Mouse (Mus musculus): ENCODE data around the gene Asprv1. TPM values are rescaled to one million over a fixed set of nuclear protein-coding genes. Genes with fewer than 3 reads are reported as not detected.

Gene Asprv1
- total RNA-seq, 2 experiments from 2014 or later = 1.4 to 1.5 TPM

DNA sequence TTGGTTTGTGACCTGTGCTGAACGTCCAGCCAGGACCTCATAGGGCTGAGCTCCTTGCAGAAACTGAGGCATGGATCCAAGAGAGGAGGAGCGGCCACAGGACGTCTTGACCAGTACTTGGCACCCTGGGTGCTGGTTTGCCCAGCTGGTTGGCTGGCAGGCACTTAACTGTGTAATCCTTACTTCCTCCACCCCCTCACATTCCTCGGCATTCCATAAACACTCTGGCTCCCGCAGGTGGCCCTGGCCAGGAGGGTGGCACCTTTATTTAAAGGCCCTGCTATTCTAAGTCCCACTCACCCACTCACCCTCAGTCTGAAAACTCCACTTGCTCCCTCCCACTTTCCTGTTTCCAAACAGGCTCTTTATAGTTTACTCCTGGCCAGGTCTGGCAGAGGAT lies 17.2 kb upstream of the Asprv1 start:
- no peak for DNase-seq (ENCODE audit: extremely low spot score in 1 of 2, low spot score in 1 of 2)

GRCm38 (mm10) chr6:86615301-86615700 lies 12.7 kb upstream of the Asprv1 start:
- DNase-seq (ENCODE audit: extremely low spot score in 1 of 2, low spot score in 1 of 2) = no peak

- no peak for DNase-seq (ENCODE audit: extremely low spot score in 1 of 2, low spot score in 1 of 2)
Observed at GRCm38 (mm10) chr6:86623201-86623600, 4.8 kb upstream of the Asprv1 start.

DNA sequence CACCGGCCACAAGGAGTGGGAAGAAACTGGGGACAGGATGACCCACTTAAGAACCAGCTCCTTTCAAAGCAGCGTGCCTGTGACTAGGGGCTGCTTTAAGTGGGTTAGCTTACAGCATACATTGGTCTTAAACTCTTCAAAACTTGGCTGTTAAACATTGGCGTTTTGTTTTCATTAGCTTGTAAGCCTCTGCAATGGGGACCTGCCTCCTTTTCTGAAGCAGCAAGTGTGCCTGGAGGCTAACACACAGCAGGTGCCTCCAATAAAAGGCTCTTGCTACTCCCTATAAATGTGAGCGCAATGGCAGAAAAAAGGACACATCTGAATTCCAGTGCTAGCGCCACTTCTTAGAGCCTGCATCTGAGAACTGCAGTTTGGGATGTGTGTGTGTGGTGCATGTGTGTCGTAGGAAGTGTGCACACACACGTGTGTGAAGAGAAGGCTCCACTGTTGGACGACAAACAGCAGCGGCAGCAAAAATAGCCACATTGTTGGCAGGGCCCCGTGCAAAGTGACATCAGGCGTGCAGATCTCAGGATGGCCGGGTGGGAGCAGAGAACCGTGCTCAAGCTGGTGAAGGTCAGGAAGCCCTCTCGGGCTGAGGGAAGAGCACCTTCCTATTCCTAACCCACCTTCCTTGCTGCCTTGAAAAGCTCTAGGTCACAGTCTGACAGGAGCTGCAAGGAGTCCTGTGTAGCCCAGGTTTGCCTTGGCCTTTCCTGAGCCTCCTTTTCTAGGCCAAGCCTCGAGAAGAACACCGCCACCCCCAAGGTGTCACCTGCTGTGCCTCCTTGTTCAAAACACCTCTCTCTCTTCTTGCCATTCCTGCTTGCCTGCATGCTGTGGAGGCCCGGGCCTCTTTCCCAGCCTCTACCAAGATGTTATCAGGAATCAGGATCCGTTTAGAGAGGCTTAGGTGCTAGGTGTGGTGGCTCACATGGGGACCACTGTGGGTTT lies 3.6 kb upstream of the Asprv1 start:
- DNase-seq (ENCODE audit: extremely low spot score in 1 of 2, low spot score in 1 of 2) = no peak

- no peak for DNase-seq (ENCODE audit: extremely low spot score in 1 of 2, low spot score in 1 of 2)
Observed at GRCm38 (mm10) chr6:86630141-86630540, 2.2 kb downstream of the Asprv1 start.

DNA sequence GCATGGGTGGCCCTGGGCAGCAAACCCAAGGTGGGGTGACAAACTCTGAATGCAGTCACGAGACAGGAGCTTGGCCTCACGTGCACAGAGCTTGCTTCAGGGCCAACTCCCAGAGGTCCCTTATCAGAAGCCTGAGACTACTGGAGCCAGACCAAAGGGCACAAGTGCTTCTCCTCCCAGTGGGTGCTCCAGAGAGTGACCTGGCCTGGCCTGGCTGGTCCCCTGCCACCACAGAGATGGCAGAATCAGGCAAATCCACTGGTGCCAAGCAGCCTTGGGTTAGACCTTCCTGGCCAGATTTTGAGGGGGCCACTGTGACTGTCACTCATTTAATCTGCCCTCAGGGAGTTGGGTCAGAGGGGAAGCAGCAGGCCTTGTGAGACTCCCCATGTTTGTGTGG lies 8.5 kb downstream of the Asprv1 start:
- DNase-seq (ENCODE audit: extremely low spot score in 1 of 2, low spot score in 1 of 2) = no peak

DNA sequence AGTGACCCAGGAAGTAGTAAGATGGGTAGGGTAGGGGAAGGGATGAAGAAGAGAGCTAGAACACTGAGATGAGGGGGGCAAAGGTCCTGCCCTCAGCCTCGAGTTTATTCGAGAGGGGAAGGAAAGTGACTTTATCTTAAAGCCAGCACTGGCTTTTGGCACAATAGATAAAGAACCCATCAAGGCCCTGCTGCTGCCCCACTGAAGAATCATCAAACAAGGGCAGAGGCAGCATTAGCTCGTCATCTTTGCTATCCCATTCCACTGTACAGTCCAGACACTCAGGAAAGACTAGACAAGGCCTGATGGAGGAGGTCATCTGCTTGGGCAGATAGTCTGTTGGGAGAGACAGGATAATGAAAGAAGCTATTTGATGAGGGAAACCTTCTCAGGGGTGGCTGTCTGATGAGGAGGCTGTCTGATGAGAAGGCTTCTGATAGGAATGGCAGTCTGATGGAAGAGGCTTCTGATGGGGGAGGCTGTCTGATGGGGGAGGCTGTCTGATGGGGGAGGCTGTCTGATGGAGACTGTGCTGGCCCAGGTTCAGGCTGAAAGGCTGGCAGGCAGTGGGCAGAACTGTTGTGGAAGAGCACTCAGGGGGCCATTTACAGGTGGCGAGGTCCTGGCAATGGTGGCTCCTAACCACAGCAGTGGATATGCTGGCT lies 9.3 kb downstream of the Asprv1 start:
- DNase-seq (ENCODE audit: extremely low spot score in 1 of 2, low spot score in 1 of 2) = no peak

GRCm38 (mm10) chr6:86637860-86638259 lies 9.9 kb downstream of the Asprv1 start:
- no peak for DNase-seq (ENCODE audit: extremely low spot score in 1 of 2, low spot score in 1 of 2)

- no peak for DNase-seq (ENCODE audit: extremely low spot score in 1 of 2, low spot score in 1 of 2)
Observed at GRCm38 (mm10) chr6:86638434-86638833, 10.5 kb downstream of the Asprv1 start.

DNA sequence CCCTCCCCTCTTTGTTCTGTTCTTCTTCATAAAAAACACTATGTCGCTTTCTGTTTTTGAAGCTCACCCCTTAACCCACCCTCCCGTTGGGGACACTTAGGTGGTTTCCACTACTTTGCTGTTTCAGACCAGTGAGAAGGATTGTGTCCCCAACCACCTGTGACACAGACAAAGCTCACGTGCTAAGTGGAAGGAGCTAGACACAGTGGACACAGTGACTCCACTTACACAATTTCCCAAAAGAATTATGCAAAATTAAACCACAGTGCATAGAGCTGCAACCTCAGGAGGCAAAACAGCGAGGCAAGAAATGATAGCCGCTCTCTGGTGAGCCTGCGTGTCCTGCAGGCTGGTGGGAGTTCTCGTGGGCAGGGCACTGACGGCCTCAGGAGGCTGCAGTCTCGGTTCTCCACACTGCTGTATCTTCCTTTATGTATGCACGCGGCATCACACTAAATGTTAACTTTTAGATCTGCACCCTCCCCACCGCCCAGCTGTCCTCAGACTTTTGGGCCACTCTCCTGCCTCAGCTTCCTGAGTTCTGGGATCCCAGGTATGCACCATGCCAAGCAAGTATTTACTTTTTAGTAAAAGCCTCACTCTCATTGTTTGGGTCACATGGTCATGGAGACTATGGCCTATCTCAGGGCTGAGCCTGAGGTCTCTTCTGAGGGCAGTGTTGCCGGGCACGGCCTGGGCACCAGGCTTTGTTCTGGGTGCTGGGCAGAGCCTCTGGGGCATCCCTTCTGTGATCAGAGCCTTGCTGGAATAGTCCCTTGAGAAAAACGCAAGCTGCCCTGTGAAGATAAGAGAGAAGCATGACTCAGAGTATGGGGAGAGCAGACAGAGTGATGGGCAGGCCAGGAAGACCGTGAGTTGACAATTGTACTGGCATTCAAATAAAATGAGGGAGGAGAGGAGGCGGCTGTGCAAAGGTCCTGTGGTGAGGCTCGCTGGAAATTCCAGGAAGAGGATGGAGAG lies 11.5 kb downstream of the Asprv1 start:
- DNase-seq (ENCODE audit: extremely low spot score in 1 of 2, low spot score in 1 of 2) = no peak

DNA sequence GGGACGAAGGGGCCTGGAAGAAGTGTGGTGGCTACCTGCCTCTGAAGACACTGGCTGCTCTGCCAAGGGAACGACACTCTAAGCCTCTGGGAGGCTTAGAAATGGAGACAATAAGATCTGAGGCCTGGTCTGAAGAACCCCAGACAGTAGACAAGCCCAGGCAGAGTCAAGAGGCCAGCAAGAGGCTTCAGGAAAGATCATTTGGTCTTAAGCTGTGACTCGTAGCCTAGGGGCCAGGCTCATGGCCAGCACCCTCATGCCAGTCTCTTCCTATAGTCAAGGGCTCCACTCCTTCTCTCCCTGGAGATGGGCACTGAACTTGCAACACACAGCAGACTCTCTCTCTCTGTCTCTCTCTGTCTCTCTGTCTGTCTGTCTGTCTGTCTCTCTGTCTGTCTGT lies 12.2 kb downstream of the Asprv1 start:
- no peak for DNase-seq (ENCODE audit: extremely low spot score in 1 of 2, low spot score in 1 of 2)

GRCm38 (mm10) chr6:86640776-86641175 lies 12.8 kb downstream of the Asprv1 start:
- no peak for DNase-seq (ENCODE audit: extremely low spot score in 1 of 2, low spot score in 1 of 2)

DNA sequence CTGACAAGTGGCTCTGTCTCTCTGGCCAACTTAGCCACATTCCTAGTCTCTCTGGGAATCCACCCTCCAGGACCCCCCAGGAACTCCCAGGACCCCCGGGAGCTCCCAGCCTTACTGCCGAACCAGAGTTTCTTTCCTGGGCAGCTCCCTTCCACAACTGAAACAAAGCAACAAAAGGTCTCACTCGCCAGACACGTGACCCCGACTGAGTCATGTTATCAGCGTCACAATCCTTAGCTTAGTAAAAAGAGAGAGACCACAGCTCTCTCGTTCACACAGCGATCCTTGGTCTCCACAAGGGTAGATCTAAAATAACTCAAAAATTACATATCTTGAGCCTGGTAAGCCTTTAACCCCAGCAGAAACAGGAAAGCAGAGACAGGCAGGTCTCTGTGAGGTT lies 13.8 kb downstream of the Asprv1 start:
- no peak for DNase-seq (ENCODE audit: extremely low spot score in 1 of 2, low spot score in 1 of 2)

GRCm38 (mm10) chr6:86644775-86645400 lies 16.9 kb downstream of the Asprv1 start:
- no peak for DNase-seq (ENCODE audit: extremely low spot score in 1 of 2, low spot score in 1 of 2)

DNA sequence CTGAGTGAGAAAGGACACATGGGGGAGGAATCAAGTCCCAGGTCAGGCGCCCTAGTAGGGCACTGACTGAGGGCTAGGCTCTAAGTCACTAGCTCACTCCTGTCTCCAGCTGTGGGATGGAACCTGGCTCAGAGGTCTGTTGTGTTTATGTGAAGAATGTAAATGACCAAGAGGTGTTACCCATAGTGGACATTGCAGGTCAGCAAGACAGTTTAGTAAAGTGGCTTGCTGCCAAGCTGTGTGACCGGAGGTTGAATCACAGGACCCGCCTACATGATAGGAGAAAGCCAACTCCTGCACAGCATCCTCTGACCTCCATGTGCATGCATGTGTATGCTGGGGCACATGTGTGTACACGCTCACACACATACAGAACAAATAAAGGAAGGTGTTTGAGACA lies 17.6 kb downstream of the Asprv1 start:
- no peak for DNase-seq (ENCODE audit: extremely low spot score in 1 of 2, low spot score in 1 of 2)

- no peak for DNase-seq (ENCODE audit: extremely low spot score in 1 of 2, low spot score in 1 of 2)
Observed at GRCm38 (mm10) chr6:86646143-86646542, 18.2 kb downstream of the Asprv1 start.

DNA sequence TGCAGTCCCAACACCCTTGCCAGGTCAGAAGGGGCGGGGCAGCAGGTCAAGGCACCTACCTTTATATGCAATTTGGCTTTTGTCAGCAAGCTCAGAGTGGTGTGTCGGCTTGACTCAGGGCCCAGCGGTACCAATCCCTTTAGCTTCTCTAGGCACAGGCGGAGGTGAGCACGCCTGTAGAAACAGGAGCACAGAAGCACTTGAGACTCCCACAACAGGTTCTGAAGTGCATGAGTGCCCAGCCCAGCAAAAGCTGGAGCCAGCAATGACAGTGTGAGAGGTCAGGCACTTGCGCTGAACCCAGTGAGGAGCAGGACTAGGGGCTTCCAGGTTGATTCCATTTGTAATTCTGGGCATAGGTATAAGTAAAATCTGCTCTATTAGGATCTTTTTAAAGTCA lies 25.1 kb downstream of the Asprv1 start:
- no peak for DNase-seq (ENCODE audit: extremely low spot score in 1 of 2, low spot score in 1 of 2)

GRCm38 (mm10) chr6:86654270-86654916 lies 26.4 kb downstream of the Asprv1 start:
- no peak for DNase-seq (ENCODE audit: extremely low spot score in 1 of 2, low spot score in 1 of 2)

- no peak for DNase-seq (ENCODE audit: extremely low spot score in 1 of 2, low spot score in 1 of 2)
Observed at GRCm38 (mm10) chr6:86658501-86658900, 30.5 kb downstream of the Asprv1 start.

All from layer of hippocampus, postnatal 25 days (tissue).